Mouse (Mus musculus) lung, postnatal 14 days (tissue): ENCODE data around the gene Ogt.

Experiments used
- DNase-seq: peaks from one replicate; pipeline ENCODE4 v3.0.0; 2021

The Ogt gene

GRCm38 (mm10) chrX:101639741-101640166, at the start of gene Ogt:
TSS of gene Ogt (plus strand) at chrX:101640060.
- DNase-seq: peak; percentile 86

GRCm38 (mm10) chrX:101616183-101616582, 23.7 kb upstream of the Ogt start:
- no peak for DNase-seq

- no peak for DNase-seq
Observed at GRCm38 (mm10) chrX:101617889-101618288, 22.0 kb upstream of the Ogt start.

- no peak for DNase-seq
Observed at GRCm38 (mm10) chrX:101620317-101620716, 19.5 kb upstream of the Ogt start.

GRCm38 (mm10) chrX:101622539-101622938, 17.3 kb upstream of the Ogt start:
- no peak for DNase-seq

GRCm38 (mm10) chrX:101636821-101637525, 2.9 kb upstream of the Ogt start:
- DNase-seq: no peak

GRCm38 (mm10) chrX:101638856-101639255, 1.0 kb upstream of the Ogt start:
- DNase-seq: no peak

GRCm38 (mm10) chrX:101639306-101639705, 554 bp upstream of the Ogt start:
- DNase-seq: no peak

GRCm38 (mm10) chrX:101640194-101641160, 617 bp downstream of the Ogt start:
- peak; percentile 48 for DNase-seq

- DNase-seq: no peak
Observed at GRCm38 (mm10) chrX:101641161-101641530, 1.3 kb downstream of the Ogt start.

GRCm38 (mm10) chrX:101642091-101642490, 2.2 kb downstream of the Ogt start:
- no peak for DNase-seq

- DNase-seq: no peak
Observed at GRCm38 (mm10) chrX:101645286-101645685, 5.4 kb downstream of the Ogt start.

GRCm38 (mm10) chrX:101646621-101647020, 6.8 kb downstream of the Ogt start:
- no peak for DNase-seq

- no peak for DNase-seq
Observed at GRCm38 (mm10) chrX:101695686-101696085, 55.8 kb downstream of the Ogt start.

- no peak for DNase-seq
Observed at GRCm38 (mm10) chrX:101697537-101697936, 57.7 kb downstream of the Ogt start.

- no peak for DNase-seq
Observed at GRCm38 (mm10) chrX:101698232-101698631, 58.4 kb downstream of the Ogt start.

- DNase-seq: no peak
Observed at GRCm38 (mm10) chrX:101705111-101705510, 65.3 kb downstream of the Ogt start.

- DNase-seq: no peak
Observed at GRCm38 (mm10) chrX:101720401-101720800, 80.5 kb downstream of the Ogt start.

- no peak for DNase-seq
Observed at GRCm38 (mm10) chrX:101730010-101730409, 90.2 kb downstream of the Ogt start.

GRCm38 (mm10) chrX:101732644-101733043, 92.8 kb downstream of the Ogt start:
- no peak for DNase-seq

- no peak for DNase-seq
Observed at GRCm38 (mm10) chrX:101733288-101733687, 93.4 kb downstream of the Ogt start.

GRCm38 (mm10) chrX:101733828-101734319, 94.0 kb downstream of the Ogt start, which contains the start of gene Cxcr3:
TSS of gene Cxcr3 (minus strand) at chrX:101734269.
- DNase-seq: peak; percentile 28
